Mouse (Mus musculus) megakaryocyte, embryonic 14.5 days (primary cell): ENCODE measurements around the gene Sclt1.

Source experiments
- FLI1 ChIP-seq: IDR thresholded peaks from 2 replicates; pipeline ENCODE4 v1.6.1; 2012; ENCODE audit warnings: low read length, inconsistent platforms, mixed read lengths
- GATA1 ChIP-seq: IDR thresholded peaks from 3 replicates; pipeline ENCODE4 v1.6.1; 2012; ENCODE audit warnings: mixed read lengths, low read length, inconsistent platforms, borderline replicate concordance

GRCm38 (mm10) chr3:41591651-41592170 lies 150.6 kb downstream of the Sclt1 start:
- TF ChIP-seq GATA1 (no peak), FLI1 (no peak)
